Mouse (Mus musculus): ENCODE measurements around the gene Sdsl.

DNA sequence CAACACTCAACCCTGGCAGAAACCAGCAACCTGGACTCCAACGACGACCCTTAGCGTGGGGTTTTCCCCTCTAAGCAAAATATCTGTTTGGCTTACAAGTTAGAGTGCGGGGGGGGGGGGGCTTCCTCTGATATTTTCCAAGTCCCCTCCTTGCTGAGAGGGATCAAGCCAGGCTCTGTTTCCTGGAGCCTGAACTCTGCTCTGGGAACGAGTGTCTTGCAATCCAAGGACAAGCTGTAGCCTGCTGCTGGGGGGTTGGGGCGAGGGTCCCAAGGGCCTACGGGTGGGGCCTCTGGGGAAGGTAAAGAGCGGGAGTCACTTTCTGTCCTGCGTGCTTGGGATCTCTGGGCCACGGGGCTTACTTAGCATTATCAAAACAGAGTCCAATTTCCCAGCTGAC lies 46.0 kb downstream of the Sdsl start:
- TF ChIP-seq CTCF (IDR thresholded peaks at IDR 0.05; ENCODE audit: control insufficient read depth, insufficient read depth, insufficient read length) (no peak), MYOG (IDR thresholded peaks at IDR 0.05; ENCODE audit: control insufficient read depth, extremely low read depth, insufficient read length) (no peak), FOSL1 (IDR thresholded peaks at IDR 0.05; ENCODE audit: insufficient read depth, low read length, poor library complexity, severe bottlenecking) (no peak), USF1 (IDR thresholded peaks at IDR 0.05; ENCODE audit: low read depth) (no peak), MAX (IDR thresholded peaks at IDR 0.05) (no peak)
